Mouse (Mus musculus) liver, embryonic 14.5 days (tissue): ENCODE measurements at regions not wholly inside any gene's neighbourhood (a gene's known extent, or its start where the extent isn't known, plus 50 kb on each side); places are given as distances from the start of the nearest gene placed in this dataset.

Experiments used
- CTCF ChIP-seq: IDR thresholded peaks from 2 replicates; pipeline ENCODE4 v1.5.1; 2016; ENCODE audit warnings: antibody characterized with exemption, low read depth, control low read depth
- EP300 ChIP-seq: IDR thresholded peaks from 2 replicates; pipeline ENCODE4 v1.6.1; 2016; ENCODE audit warnings: antibody characterized with exemption, low read depth

DNA sequence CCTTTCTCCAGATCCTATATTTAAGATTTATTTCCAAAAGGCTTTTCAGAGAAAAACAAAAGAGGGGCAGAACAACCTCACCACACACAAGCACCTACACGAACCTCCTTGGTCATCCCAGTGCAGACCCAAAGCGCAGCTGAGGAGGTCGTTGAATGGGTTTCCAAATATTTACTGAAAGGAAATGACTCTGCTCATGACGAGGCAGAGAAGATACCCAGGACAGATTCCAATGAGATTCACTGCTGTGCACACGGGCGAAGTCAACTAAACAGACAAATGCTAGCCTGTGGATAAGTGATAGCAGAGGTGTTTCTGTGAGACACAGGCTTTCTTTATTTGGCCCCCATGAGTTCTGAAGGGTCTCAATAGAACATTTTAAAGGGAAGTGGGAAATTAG lies 70.7 kb upstream of the Gm47985 start:
- TF ChIP-seq CTCF (no peak), EP300 (no peak)
